Mouse (Mus musculus) bone marrow, adult 2 months (tissue): ENCODE results near the gene Speer4f2. TPM values are rescaled to one million over a fixed set of nuclear protein-coding genes. Genes with fewer than 3 reads are reported as not detected.

Source experiments
- H3K27ac ChIP-seq: fragments of 200-500 bp; 2 replicates; pipeline ENCODE4 v1.5.1; 2012; ENCODE audit warnings: low read depth, mild to moderate bottlenecking, control low read depth, inconsistent platforms, low read length; ENCODE audit not compliant: control insufficient read depth, poor library complexity, insufficient read depth
- H3K4me1 ChIP-seq: fragments of 200-500 bp; 2 replicates; pipeline ENCODE4 v1.6.1; 2011; ENCODE audit warnings: low read length; ENCODE audit not compliant: control insufficient read depth, insufficient read depth
- H3K4me3 ChIP-seq: fragments of 200-500 bp; replicated peaks from 2 replicates; pipeline ENCODE3; 2011; ENCODE audit warnings: mild to moderate bottlenecking, low read depth, low read length, control low read depth; ENCODE audit not compliant: control insufficient read depth
- CTCF ChIP-seq: fragments of 200-500 bp; IDR thresholded peaks from 2 replicates; pipeline ENCODE4 v1.5.1; 2011; ENCODE audit warnings: low read length, control low read depth; ENCODE audit not compliant: control insufficient read depth, insufficient read depth
- POLR2A ChIP-seq: fragments of 200-500 bp; IDR thresholded peaks from 2 replicates; pipeline ENCODE4 v1.6.1; 2011; ENCODE audit warnings: low read depth, mild to moderate bottlenecking, control low read depth, low read length, borderline replicate concordance; ENCODE audit not compliant: control insufficient read depth
- WGBS: fragments of 180-500 bp; shearing (Covaris S2); methylation state at CpG from one replicate; pipeline ENCODE4 v1.1.7; 2018; 5-methylcytosine and 5-hydroxymethylcytosine counted together
- polyA plus RNA-seq: library from polyadenylated mRNA; stranded (reverse); fragments of >200 nt; gene quantifications from 2 replicates; pipeline ENCODE4 v1.2.4, GENCODE M21; 2011; ENCODE audit warnings: low replicate concordance; ENCODE audit not compliant: missing spikeins, insufficient read depth, insufficient read length

The Speer4f2 gene
- polyA plus RNA-seq, 1 experiment, result not detected

GRCm38 (mm10) chr5:17402330-17403125 is 29.5 kb downstream of the Speer4f2 start:
- Histone ChIP-seq H3K4me3 (no peak overlapping the region), H3K4me1 (no peaks in the 10 kb centered on the region), H3K27ac (no peak overlapping the region)
- 25% methylated on average over 4 of the region's 4 CpGs for WGBS
- no peak for TF ChIP-seq POLR2A
- TF ChIP-seq CTCF, result no peak

GRCm38 (mm10) chr5:17403584-17403983 is 30.6 kb downstream of the Speer4f2 start:
- TF ChIP-seq CTCF (no peak), POLR2A (no peak)
- Histone ChIP-seq H3K27ac (no peak overlapping the region), H3K4me3 (no peak overlapping the region), H3K4me1 (no peaks in the 10 kb centered on the region)

- no peak overlapping the region for H3K27ac ChIP-seq
- H3K4me3 ChIP-seq, result no peak overlapping the region
- H3K4me1 ChIP-seq, result no peaks in the 10 kb centered on the region
- TF ChIP-seq POLR2A (no peak), CTCF (no peak)
- 48% methylated on average over 4 of the region's 4 CpGs for WGBS
Measured at GRCm38 (mm10) chr5:17408924-17409660, 36.1 kb downstream of the Speer4f2 start.

DNA sequence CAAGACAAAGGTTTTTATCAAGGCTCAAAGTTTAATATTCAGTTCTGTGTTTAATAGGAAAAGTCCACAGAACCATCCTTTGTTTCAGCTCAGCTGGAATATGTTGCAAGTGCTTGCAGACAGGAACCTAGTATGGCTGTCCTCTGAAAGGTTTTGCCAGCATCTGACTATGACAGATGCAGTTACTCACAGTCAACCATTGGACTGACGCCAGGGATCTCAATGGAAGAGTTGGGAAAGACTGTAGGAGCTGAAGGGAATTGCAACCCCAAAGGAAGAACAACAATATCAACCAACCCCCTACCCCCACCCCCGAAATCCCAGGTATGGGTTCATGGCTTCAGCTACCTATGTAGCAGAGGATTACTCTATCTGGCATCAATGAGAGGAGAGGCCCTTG is 44.2 kb downstream of the Speer4f2 start:
- TF ChIP-seq CTCF (no peak), POLR2A (no peak)
- H3K27ac ChIP-seq, result no peak overlapping the region
- no peak overlapping the region for H3K4me3 ChIP-seq
- 58% methylated on average over 2 of the region's 2 CpGs for WGBS
- no peaks in the 10 kb centered on the region for H3K4me1 ChIP-seq

- 79% methylated on average over 1 of the region's 1 CpGs for WGBS
- Histone ChIP-seq H3K4me3 (no peak overlapping the region), H3K27ac (no peak overlapping the region), H3K4me1 (no peaks in the 10 kb centered on the region)
- TF ChIP-seq CTCF, result no peak
- TF ChIP-seq POLR2A, result no peak
Measured at GRCm38 (mm10) chr5:17419215-17419820, 46.3 kb downstream of the Speer4f2 start.

GRCm38 (mm10) chr5:17419921-17420320 is 46.9 kb downstream of the Speer4f2 start:
- H3K27ac ChIP-seq, result no peak overlapping the region
- no peaks in the 10 kb centered on the region for H3K4me1 ChIP-seq
- TF ChIP-seq POLR2A, result no peak
- H3K4me3 ChIP-seq, result no peak overlapping the region

DNA sequence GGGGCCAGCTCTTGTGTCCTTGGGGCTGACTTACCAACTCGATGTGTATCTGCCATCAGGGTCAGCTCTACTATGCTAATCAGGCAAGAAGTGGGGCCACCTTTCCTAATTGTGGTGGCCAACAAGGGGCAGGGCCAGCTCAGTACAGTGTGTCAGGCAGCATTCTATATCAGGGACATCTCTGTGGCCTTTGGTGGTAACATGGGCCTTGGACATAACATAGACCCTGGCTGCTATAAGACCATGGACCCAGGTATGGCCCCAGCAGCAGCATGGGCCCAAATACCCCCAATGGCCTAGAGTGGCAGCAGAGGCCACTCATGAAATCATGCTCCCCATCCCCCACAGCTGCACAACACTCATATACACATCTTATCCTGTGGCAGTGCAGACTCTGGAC is 49.2 kb downstream of the Speer4f2 start:
- TF ChIP-seq CTCF (no peak), POLR2A (no peak)
- WGBS, result 59% methylated on average over 1 of the region's 1 CpGs
- H3K4me3 ChIP-seq, result no peak overlapping the region
- H3K4me1 ChIP-seq, result no peaks in the 10 kb centered on the region
- H3K27ac ChIP-seq, result no peak overlapping the region

GRCm38 (mm10) chr5:17426930-17427329 is 54.0 kb downstream of the Speer4f2 start:
- Histone ChIP-seq H3K4me3 (no peak overlapping the region), H3K4me1 (no peaks in the 10 kb centered on the region), H3K27ac (no peak overlapping the region)
- no peak for TF ChIP-seq POLR2A
- no peak for TF ChIP-seq CTCF
- WGBS, result 77% methylated on average over 1 of the region's 1 CpGs

Other genes starting within 250 kb of the Speer4f2 start
- not detected in 2 replicates for gene Speer4f1, start 102.9 kb downstream of the Speer4f2 start, polyA plus RNA-seq
- gene Sema3c, start 201.1 kb downstream of the Speer4f2 start, polyA plus RNA-seq, result 2.6 TPM in 1 of 2 replicates, not detected in the other